Mouse (Mus musculus) E14TG2a.4 (cell line): ENCODE data around the gene Cdyl.

Source experiments
- CTCF ChIP-seq: conservative IDR thresholded peaks from 2 replicates; pipeline ENCODE4 v1.5.1; 2014; ENCODE audit warnings: low read length
- NANOG ChIP-seq: IDR thresholded peaks from 2 replicates; pipeline ENCODE4 v1.6.1; 2014; ENCODE audit warnings: borderline replicate concordance, low read length, mixed read lengths
- POU5F1 ChIP-seq: IDR thresholded peaks from 2 replicates; pipeline ENCODE4 v1.6.1; 2014; ENCODE audit warnings: low read length, borderline replicate concordance

DNA sequence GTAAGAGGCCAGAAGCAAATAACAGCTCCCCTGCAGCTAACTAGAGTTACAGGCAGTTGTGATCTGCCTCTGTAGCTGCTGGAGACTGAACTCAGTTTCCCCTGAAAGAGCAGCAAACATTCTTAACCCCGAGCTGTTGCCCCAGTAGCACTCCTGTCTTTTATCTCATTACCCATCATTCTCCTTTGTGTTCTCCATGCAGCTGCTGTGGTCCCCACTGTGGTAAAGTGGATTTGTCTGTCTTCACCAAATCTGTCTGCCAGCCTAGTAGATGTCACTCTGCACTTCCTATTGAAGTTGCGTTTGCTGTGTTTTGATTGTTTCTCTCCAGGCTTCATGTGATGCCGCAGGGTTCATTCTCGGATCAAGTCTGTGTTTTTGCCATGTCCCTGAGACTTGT lies 130.8 kb downstream of the Cdyl start:
- TF ChIP-seq NANOG = no peak
- no peak for TF ChIP-seq CTCF
- TF ChIP-seq POU5F1 = no peak
